Mouse (Mus musculus) cerebellum, adult 9-10 months (tissue): ENCODE measurements around the gene Eaf2.

ENCODE experiments used
- DNase-seq: peaks from one replicate; pipeline ENCODE4 v3.0.0; 2022

Gene Eaf2

GRCm38 (mm10) chr16:36751979-36752378 is 122.8 kb downstream of the Eaf2 start:
- DNase-seq: no peak

GRCm38 (mm10) chr16:36747767-36748166 is 127.0 kb downstream of the Eaf2 start:
- DNase-seq: no peak

- no peak for DNase-seq
Observed at GRCm38 (mm10) chr16:36747068-36747467, 127.7 kb downstream of the Eaf2 start.

- no peak for DNase-seq
Observed at GRCm38 (mm10) chr16:36743580-36743979, 131.2 kb downstream of the Eaf2 start.
